Mouse (Mus musculus): ENCODE measurements around the gene Gm19345.

Gene Gm19345

DNA sequence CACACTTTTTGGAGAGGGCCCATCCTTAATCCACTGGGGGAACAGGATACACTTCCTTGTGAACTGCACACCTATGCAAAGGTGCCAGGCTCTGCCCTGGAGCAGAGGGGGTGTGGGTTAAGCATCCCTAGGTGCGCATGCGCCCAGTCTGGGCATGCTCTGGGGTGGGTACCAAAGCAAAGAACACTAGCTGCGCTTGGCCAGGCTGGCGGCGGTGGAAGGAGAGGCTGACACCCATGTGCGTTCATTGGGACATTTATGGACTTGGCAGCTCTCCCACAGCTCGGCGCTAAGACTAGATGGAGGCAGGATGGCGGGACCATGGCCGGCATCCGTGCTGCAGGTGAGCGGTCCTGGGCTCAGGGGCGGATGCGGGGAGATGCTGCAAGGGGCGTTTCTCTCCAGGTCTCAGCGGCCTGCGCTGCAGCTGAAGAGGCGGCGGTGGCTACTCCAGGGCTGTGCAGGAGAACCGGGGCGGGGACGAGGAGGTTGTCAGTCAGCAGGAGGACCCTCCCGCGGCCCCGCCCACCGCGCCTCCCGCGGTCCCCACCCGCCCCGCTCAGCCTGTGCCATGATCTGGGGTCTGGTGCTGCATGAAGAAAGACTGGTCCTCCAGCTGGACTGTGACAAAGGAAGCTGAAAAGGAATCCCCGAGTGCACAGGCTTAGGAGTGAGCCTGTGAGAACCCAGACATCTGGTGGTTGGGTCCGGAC lies at the start of gene Gm19345:
Gm19345 (plus strand) TSS at position 146 of the 713 bp plus-strand sequence.
- DNase-seq (ENCODE audit: low spot score in 2 of 2), result peak; percentile 26 to 37

DNA sequence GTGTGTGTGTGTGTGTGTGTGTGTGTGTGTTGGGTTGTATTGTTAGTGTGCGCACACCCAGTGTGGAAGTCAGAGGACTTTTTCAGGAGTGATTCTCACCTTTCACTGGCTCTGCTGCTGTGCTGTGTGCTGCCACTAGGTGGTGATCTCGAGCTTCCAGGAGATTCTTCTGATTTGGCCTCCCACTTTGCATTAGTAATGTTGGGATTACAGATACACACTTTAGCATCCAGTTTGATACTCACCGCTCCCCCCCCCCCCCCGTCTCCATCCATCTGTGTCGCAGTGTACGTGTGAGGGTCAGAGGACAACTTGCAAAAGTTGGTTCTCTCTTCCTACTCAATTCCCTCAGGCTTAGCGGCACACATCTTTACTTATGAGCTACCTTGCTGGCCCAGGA lies 48.8 kb upstream of the Gm19345 start:
- DNase-seq (ENCODE audit: low spot score in 2 of 2), result peak; percentile 78 to 84

DNA sequence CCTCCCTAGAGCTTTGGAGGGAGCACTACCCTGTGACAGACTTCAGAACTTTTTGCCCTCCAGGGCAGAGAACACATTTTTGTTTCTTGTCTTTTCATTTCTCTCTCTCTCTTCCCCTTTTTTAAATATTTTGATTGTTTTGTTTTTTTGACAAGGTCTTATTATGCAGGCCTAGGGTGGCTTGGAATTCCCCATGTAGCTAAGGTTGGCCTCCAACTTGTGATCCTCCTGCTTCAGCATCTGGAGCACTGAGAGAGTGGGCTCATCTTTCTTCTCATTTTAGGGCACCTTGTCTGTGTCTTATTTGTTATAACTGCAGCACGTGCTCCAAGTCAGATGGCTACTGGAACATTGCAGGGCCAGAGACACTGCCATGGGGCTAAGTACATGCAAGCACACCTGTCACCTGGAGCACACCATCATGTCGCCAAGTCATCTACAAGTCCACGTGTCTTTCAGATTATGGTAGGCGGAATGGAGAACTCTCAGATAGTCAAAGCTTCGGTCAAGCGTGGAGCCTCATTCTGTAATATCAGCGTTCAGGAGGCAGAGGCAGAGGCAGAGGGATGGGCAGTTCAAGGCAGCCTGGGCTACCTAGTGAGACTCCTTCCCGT lies 45.3 kb upstream of the Gm19345 start:
- DNase-seq (ENCODE audit: low spot score in 2 of 2), result no peak

DNA sequence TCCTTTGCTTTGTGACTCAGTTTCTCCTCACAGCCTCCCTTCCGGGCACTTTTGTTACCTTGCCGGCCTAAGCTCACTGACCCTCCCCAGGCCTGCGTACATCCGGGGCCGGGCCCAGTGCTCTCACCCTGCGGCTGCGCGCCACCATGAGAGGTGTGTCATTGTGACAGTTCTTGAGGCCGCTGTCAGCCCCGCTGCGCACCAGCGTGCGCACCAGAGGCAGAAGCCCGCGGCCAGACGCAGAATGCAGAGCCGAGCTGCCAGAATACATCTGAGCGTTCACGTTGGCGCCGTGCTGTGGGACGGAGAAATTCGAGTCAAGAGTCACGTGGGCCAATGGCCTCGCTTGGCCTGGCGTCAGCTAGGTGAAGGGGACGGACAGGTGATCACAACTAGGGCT lies 42.4 kb upstream of the Gm19345 start:
- peak in 1 of 2 experiments; percentile 22 for DNase-seq (ENCODE audit: low spot score in 2 of 2)

DNA sequence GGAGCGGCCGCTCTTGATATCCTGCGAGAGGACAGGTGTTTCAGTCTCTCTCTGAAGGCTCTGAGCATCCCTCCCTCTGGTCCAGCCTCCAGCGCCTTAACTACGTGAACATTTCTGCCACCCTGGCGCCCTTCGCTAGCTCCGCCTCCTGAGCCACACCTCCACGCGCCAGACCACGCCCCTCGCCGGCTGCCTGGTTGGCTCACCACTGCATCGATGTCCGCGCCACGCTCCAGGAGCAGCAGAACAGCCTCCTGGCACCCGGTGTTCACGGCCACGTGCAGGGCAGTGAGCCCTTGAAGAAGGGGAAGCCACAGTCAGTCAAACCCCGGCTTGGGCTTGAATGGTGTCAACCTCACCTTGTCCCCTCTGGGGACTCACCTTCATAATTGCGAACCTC lies 40.7 kb upstream of the Gm19345 start:
- no peak for DNase-seq (ENCODE audit: low spot score in 2 of 2)

DNA sequence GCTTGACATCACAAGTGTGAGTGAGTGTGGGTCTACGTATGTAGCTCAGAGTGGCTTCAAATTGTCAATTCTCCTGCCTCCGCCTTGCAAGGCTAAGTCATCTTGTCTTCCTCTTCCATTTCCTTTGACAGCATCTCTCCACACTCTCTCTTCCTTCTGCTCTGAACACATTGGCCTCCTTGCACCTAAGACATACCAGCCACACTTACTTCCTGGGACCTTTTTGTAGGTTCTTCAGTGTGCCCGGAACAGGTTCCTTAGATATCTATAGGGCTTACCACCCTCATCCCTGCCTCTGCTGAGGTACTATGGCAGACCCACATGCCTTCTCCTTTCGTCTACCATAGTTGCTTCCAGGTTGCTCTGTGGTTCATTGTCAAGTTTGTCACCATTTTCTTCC lies 38.6 kb upstream of the Gm19345 start:
- no peak for DNase-seq (ENCODE audit: low spot score in 2 of 2)

DNA sequence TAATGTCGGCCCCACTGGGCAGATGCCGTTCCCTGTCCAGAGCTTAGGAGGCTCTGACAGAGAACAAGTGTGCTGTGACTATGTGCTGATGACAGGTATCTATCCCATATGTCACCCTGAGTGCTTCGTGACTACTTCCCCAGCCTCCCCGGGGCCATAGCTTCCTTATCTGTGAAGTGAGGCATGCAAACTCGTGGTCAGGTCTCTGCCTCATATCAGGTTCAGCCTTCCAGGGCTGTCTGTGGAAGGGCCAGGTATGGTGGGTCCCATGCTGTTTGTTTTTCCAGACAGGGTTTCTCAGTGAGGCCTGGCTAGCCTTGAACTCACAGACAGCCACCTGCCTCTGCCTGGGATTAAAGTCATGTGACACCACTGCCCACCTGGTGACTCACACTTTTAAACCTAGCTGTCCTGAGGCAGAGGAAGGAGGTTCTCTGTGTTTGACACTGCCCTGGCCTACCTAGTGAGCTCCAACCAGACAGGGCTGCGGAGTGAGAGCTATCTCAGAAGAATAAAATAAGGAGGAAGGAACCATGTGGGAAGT lies 38.2 kb upstream of the Gm19345 start:
- no peak for DNase-seq (ENCODE audit: low spot score in 2 of 2)

DNA sequence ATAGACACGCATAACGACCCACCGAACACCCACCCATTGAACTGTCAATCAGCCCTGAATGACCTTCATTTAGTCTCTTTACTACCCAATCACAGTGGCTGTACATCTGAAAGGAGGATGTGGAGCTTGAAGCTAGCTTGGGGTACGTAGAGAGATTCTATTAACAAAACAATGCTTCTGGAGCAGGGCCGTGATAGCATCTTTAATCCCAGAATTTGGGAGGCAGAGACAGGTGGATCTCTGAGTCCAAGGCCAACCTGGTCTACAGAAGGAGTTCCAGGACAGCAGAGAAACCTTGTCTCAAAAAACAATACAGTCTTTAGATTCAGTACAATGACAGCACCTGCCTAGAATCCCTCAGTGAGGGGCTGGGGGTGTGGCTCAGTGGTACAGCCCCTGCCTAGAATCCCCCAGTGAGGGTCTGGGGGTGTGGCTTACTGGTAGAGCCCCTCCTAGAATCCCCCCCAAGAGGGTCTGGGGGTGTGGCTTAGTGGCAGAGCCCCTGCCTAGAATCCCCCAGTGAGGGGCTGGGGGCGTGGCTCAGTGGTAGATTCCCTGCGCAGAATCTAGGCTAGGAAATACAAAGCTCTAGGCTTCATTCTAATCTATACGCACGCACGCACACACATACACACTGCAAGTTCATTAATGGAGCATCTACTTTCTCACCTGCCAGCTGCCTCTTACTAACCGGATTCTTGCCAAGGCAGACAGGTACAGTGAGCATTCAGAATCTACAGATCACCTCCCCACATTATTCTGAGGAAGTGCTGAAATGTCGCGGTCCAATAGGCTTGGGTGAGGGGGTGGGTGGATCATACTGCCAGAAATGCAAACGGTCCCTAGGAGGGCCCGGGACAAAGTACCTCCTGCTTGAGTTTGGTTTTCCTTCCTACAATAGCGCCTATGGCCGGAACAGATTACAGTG lies 36.2 kb upstream of the Gm19345 start:
- DNase-seq (ENCODE audit: low spot score in 2 of 2), result no peak

DNA sequence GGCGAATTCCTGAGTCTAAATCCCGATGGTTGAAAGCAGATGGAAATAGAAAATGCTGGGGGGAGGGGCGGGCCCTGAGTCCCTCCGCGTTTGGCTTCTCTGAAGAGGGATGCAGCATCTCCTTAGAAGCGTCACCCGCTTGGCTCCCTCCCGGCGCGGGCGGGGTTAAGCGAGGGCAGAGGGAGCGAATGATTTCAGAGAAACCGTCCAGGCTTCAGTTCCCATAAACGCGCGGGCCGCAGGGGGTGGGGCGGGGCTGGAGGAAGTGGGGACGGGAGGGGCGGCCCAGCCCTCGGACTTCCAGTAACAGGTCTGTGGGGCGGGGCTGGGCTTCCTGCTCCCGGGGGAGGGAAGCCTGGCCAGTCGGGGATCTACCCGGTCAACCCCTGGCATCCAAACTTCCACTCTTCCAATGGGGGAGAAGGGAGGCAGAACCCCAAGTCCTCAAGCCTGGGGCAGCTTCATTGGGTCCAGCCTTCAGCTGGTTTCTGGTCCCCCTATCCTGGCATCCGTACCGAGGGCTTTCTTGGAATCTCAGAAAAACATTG lies 35.5 kb upstream of the Gm19345 start:
- DNase-seq (ENCODE audit: low spot score in 2 of 2), result peak; percentile 35 to 41

DNA sequence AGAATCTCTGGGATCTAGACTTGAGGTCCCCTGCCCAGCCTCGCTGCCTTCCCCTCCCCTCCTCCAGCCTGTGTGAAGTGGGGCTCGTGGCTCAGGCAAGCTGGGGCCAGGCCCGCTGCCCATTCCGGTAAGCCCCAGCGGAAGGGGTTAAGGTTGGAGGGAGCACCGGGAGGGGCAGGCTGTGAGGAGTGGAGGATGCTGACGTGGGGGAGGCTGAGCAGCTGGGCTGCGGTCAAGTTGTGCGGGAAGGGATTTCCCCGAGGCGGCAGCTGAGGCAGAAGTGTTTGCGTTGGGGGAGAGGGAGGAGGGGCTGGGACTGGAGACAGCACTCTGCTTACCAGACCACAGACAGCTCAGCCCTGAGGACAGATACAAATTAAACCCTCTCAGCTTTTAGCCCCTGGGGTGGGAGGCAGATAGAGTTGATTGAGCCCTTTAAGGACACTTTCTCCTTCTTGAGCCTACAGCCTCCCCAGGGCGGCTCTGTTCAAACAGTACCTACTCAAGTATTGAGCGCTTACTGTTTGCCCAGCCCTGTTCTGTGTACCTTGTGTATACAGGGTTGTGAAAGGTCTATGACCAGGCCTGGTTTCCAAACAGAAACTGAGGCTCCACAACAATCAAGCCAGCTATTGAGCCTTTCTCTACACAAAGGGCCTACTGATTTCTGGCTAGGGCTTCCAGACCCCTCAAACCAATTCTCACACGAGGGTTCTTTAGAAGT lies 34.3 kb upstream of the Gm19345 start:
- DNase-seq (ENCODE audit: low spot score in 2 of 2), result peak in 1 of 2 experiments; percentile 26

DNA sequence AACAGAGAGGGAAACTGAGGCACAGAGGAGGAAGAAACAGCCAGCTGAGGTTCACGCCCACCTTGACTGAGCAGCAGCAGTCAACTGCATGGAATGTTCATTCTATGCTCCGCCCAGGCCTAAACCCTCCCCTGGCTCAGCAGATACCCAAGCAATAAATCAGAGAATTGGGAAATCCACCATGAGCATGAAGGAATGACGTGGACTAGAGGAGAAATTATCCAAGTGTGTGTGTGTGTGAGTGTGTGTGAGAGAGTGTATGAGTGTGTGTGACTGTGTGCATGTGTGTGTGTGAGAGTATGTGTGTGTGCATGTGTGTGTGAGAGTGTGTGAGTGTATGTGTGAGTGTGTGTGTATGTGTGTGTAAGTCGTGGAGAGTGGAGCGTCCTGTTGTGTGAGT lies 33.4 kb upstream of the Gm19345 start:
- no peak for DNase-seq (ENCODE audit: low spot score in 2 of 2)

DNA sequence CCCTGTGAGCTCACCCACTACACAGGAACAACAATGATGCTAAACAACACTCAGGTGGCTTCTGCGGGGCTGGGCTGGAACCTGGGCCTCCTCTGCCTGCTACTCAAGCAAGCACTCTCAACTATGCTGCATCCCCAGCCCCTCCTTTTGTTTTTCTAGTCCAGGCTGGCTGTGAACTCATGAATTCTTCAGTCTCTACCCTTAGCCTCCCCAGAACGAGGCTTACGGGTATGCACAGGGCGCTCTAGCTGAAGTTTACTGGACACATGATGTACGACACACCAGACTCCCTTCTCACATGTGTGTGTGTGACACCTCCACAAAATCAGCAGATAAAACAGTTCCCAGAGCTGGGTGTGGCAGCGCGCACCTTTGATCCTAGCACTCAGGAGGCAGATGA lies 32.9 kb upstream of the Gm19345 start:
- no peak for DNase-seq (ENCODE audit: low spot score in 2 of 2)

DNA sequence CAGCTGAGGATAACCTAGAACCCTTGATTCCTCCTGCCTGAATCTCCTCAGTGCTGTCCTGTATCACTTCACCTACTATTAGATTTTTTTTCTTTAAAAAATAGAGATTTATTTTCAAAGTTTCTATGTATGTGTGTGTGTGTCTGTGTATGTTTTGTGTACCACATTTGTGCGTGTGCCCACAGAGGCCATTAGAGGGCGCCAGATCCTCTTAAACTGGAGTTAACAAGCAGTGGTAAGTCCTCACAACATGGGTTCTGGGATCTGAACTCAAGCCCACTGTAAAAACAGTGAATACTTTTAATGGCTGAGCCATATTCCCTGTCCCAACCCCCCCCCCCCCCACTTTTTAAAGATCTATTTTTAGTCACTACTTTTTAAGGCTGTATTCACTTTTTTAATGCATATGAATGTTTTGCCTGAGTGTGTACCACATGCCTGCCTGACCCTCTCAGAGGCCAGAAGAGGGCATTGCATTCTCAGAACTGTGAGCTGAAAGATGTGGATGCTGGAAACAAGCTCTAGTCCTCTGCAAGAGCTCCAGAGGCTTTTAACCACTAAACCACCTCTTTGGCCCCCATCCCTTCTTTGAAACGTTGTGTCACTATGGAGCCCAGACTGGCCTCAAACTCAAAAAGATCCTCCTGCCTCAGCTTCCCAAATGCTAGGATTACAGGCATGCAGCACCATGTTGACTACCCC lies 31.3 kb upstream of the Gm19345 start:
- DNase-seq (ENCODE audit: low spot score in 2 of 2), result no peak

DNA sequence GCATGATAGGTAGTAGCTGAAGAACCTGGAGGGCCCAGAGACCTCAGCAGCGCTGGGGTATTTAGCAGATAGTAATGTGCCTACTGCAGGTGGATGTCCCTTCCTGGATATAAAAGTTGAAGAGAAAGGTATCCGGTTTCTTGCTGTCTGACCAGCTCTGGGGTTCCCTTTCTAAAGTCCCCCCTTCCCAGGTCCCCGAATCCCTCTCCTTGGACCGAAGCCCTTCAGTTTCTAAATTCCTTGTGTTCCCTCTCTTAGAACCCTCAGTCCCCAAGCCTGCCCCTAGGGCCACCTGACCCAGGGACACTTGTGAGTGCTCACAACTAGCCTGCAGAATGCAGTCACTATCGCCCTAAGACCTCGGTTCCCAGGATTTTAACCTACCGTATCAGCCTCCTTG lies 30.2 kb upstream of the Gm19345 start:
- DNase-seq (ENCODE audit: low spot score in 2 of 2), result no peak

DNA sequence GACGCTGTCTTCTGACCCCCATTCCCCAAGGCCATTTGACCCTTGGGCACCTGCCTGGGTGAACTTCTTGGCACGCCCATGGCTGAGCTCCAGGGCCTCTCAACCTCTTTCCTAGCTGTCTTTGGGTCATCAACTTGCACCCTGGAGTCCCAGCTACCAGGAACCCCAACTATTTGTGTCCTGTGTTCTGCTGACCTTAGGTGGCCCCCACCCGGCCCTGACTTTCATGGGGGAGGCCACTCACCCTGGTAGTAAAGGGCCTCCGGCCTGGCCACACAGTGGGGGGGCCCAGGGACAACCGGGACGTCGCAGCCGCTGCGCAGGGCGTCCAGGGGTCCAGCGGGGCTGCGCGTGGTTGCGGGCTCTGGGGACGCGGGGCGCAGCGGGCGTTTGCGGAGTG lies 29.6 kb upstream of the Gm19345 start:
- DNase-seq (ENCODE audit: low spot score in 2 of 2), result no peak

DNA sequence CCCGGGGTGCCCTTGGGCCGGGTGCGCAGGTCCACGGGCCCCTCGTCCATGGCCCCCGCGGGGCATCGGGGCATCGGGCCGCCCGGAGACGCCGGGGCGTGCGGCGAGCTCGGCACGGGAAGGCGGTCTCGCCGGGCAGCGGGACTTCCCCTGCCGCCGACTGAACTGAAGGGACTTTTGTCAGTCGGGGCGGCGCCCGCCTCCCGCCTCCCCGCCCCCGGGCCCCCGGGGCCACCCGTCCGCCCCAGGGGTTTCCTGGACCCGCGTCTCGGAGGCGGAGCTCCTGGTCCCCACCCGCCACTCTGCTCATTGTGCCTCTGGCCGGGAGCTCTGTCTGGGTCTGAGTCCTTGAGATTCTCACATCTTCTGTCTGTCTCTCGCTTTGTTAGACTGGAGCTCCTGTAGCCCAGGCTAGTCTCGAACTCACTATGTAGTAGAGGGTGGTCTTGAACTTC lies 29.2 kb upstream of the Gm19345 start, which contains the start of gene Bcl3:
Bcl3 (minus strand) TSS at position 167 of the 455 bp plus-strand sequence.
- no peak for DNase-seq (ENCODE audit: low spot score in 2 of 2)

DNA sequence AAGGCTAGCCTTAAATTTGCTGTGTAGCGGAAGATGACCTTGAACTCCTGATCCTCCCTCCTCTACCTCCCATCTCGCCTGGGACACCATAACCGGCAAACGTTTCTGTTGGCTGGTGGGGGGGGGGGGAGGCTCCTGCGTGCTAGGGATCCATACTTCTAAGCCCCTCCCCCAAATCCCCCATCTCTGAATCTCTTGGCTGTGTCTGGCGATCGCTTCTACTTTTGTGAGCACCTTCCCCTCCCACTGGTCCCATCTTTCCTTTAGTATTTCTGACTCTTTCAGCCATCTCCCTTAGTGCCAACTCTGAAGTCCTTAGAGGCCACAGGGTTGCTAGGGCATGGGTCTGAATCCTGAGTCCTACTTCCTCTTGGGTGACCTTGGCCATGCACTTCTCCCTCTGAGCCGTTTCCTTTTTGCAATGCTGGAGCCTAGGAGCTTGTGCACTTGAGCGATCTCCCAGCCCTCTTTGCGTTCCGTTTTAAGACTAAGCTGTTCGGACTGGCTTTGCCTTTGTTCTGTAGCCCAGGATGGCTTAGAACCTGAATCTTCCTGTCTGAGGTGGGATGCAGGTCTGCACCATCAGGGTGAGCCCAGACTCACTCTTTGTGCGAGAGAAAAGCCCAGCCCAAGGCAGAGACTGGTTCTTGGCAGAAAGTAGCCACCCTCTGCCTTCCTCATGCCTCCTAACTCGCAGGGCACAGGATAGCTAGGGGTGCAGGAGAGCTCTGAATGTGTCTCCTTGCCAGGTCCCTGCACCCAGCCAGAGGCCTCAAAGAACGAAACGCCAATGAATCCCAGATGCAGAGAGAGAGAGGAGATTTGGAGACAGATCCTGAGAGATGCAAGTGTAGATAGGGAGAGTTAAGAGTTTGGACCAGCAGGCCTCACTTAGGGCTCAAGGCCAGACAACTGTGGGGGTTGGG lies 28.3 kb upstream of the Gm19345 start:
- no peak for DNase-seq (ENCODE audit: low spot score in 2 of 2)

DNA sequence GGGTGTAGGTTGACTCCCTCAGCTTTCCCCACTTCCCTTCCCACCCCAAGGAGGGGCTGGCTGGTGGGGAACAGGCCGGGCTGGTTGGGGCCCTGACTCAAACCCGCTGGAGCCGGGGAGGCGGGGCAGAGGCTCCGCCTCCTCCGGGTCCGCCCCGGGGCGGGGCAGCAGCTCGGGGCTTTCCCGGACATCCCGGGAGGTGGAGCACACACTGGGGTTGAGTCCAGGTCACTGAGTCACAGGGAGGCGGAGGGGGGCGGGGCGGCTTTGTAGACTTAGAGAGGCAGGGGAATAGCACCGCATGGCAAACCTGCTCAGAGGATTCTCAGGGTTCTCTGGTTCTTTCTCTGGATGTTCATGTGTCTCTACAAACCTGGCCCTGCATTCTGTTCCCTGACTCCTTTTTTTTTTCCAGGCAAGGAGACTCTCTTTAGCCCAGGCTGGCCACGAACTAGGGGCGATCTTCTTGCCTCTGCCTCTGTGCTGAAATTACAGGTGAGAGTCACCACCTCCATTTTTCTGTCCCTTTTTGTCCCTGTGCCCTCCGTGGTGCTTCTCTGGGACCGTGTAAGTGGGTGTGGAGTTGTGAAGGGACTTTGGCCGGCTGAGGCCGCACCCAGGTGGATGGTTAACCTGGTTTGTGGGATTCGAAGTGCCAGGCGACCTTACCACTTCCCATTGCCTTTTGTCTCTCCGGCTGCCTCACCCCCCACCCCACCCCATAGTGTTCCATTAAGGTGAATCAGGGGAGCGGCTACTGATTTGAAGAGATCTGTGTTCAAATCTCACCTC lies 27.4 kb upstream of the Gm19345 start:
- DNase-seq (ENCODE audit: low spot score in 2 of 2), result no peak

DNA sequence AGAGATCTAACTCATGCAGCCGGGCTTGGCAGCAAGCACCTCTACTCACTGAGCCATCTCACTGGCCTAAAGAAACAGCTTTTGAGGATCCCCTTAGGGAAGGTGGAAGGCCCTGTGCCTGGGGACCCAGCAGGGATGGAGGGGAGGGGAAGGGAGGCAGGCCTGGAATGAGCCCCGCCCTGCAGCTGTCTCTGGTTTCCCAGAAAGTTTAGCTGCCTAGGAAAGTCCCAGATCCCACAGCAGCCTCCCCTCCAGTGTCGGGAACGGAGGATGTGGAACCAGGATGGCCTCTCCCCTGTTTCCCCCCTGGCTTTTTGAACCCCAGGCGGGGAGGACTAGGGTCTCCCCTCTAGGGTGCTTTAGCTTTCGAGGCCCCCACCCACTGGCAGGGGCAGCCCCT lies 25.0 kb upstream of the Gm19345 start:
- no peak for DNase-seq (ENCODE audit: low spot score in 2 of 2)
